Mouse (Mus musculus) kidney, adult 2 months (tissue): ENCODE results near the gene Slc4a11. TPM values are rescaled to one million over a fixed set of nuclear protein-coding genes. Genes with fewer than 3 reads are reported as not detected.

Experiments
- DNase-seq: peaks from one replicate; pipeline ENCODE4 v3.0.0; 2021
- H3K27ac ChIP-seq: fragments of 200-500 bp; 2 replicates; pipeline ENCODE4 v1.5.1; 2012; ENCODE audit warnings: low read depth, low read length, control low read depth, inconsistent platforms; ENCODE audit not compliant: insufficient read depth
- H3K27me3 ChIP-seq: fragments of 200-500 bp; replicated peaks from 2 replicates; pipeline ENCODE4 v1.6.1; 2012; ENCODE audit warnings: mild to moderate bottlenecking, moderate library complexity, low read length, inconsistent platforms; ENCODE audit not compliant: control insufficient read depth, insufficient read depth
- H3K36me3 ChIP-seq: fragments of 200-500 bp; 2 replicates; pipeline ENCODE4 v1.6.1; 2012; ENCODE audit warnings: mild to moderate bottlenecking, moderate library complexity, low read length, inconsistent platforms; ENCODE audit not compliant: control insufficient read depth, insufficient read depth
- H3K4me1 ChIP-seq: fragments of 200-500 bp; 2 replicates; pipeline ENCODE4 v1.6.1; 2011; ENCODE audit warnings: low read length; ENCODE audit not compliant: control insufficient read depth, insufficient read depth
- H3K4me3 ChIP-seq: fragments of 200-500 bp; 2 replicates; pipeline ENCODE4 v1.5.1; 2011; ENCODE audit warnings: mild to moderate bottlenecking, low read depth, low read length, control low read depth; ENCODE audit not compliant: insufficient read depth
- CTCF ChIP-seq: fragments of 200-500 bp; conservative IDR thresholded peaks from 2 replicates; pipeline ENCODE4 v1.5.1; 2011; ENCODE audit warnings: low read depth, mild to moderate bottlenecking, control low read depth, low read length, moderate library complexity, mixed read lengths; ENCODE audit not compliant: insufficient read depth, insufficient read length
- POLR2A ChIP-seq: fragments of 200-500 bp; IDR thresholded peaks from one replicate; pipeline ENCODE4 v1.6.1; 2011; ENCODE audit warnings: low read depth, low read length, control low read depth
- WGBS: fragments of 180-500 bp; shearing (Covaris S2); methylation state at CpG from one replicate; pipeline ENCODE4 v1.1.7; 2018; 5-methylcytosine and 5-hydroxymethylcytosine counted together
- polyA plus RNA-seq: library from polyadenylated mRNA; depleted of rRNA; stranded (reverse); fragments of >200 nt; gene quantifications from 2 replicates; pipeline ENCODE4 v1.2.3, GENCODE M21; 2012

Gene Slc4a11
- polyA plus RNA-seq, 1 experiment: 30.6 TPM

DNA sequence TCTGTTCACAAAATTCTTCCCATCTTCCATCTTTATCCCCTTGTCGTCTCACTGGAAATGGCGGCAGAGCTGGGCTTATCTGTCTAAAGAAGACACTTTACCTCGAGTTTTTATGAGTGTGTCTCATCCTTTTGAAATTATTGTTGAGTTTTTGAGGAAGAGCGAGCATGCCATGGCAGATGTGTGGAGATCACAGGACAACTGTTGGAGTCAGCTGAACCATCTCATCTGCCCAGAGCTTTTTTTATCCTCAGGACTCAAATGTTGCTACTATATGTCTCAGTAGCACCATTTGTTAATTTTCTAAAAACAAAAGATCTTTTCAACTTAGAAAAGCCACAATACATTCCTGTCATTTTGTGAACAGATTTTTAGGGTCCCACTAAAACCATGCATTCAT, 52.1 kb downstream of the Slc4a11 start:
- no peak overlapping the region for H3K27ac ChIP-seq
- DNase-seq: no peak
- H3K4me3 ChIP-seq: no peak overlapping the region
- TF ChIP-seq CTCF: no peak
- TF ChIP-seq POLR2A: no peak
- no peaks in the 10 kb centered on the region for H3K27me3 ChIP-seq
- peaks cover 22% of the 10 kb centered on the region for H3K4me1 ChIP-seq
- WGBS: 82% methylated on average over 4 of the region's 4 CpGs
- H3K36me3 ChIP-seq: no peaks in the 10 kb centered on the region

DNA sequence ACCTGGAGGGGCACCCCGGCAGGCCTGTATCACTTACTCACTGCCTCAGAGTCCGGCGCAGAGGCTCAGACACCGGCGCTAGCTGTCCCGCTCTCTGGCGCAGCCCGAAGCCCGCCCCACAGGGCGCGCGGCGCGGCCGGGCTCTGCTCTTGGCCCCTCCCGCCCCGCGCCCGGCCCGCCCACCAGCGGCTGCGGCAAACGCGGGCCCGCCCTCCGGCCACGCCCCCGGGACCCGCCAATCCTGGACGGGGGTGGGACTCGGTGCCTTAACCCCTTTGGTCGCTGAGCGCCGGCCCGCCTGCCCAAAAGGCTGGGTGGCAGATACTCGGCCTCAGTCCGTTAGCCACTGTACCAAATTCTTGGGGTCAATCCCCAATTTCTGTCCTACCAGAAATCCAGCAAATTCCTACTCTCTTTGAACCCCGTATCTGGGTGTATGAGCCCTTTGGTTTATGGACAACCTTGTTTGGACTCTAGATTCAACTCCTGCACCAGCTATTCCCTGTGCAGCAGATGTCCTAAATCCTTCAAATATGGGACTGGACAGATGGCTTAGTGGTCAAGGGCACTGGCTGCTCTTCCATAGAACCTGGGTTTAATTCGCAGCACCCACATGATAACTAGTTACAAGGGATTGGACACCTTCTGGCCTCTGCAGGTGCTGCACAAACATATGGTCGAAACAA, 54.5 kb downstream of the Slc4a11 start, which contains the start of gene Lzts3:
TSS of gene Lzts3 (minus strand) at position 120 of the 686 bp plus-strand sequence.
- Histone ChIP-seq H3K4me3 (peak within 1 kb of the TSS; percentile 99), H3K27ac (peak within 1 kb of the TSS; percentile 88), H3K4me1 (peaks cover 36% of the 10 kb centered on the region), H3K27me3 (no peaks in the 10 kb centered on the region), H3K36me3 (no peaks in the 10 kb centered on the region)
- TF ChIP-seq POLR2A (no peak), CTCF (no peak)
- DNase-seq: peak; percentile 96
- 4% methylated on average over 40 of the region's 40 CpGs for WGBS

DNA sequence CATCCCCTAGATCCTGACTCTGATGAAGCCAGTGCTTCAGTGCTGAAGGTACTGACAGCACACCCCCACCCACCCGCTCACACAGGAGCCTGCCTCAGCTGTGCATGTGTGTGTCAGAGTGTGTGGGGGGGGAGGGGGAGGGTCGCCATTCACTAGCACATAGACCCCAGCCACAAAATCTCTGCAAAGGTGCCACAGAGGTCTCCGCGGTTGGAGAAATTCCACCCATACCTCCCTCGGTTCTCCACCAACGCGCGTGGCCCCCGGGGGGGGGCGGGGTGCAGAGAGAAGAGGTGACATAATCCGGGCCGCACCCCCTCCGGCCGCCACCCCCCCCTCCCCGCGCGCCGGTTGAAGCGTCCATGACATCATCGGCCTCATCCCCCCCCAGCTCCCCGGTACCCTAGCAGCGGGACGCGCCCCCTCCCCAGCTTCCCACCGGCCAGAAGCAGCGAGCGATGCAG, 55.1 kb downstream of the Slc4a11 start:
- Histone ChIP-seq H3K27ac (peak overlapping the region; percentile 88), H3K27me3 (no peaks in the 10 kb centered on the region), H3K36me3 (no peaks in the 10 kb centered on the region), H3K4me1 (peaks cover 36% of the 10 kb centered on the region), H3K4me3 (peak overlapping the region; percentile 99)
- TF ChIP-seq CTCF (no peak), POLR2A (no peak)
- WGBS: 2% methylated on average over 24 of the region's 27 CpGs
- peak; percentile 12 for DNase-seq

DNA sequence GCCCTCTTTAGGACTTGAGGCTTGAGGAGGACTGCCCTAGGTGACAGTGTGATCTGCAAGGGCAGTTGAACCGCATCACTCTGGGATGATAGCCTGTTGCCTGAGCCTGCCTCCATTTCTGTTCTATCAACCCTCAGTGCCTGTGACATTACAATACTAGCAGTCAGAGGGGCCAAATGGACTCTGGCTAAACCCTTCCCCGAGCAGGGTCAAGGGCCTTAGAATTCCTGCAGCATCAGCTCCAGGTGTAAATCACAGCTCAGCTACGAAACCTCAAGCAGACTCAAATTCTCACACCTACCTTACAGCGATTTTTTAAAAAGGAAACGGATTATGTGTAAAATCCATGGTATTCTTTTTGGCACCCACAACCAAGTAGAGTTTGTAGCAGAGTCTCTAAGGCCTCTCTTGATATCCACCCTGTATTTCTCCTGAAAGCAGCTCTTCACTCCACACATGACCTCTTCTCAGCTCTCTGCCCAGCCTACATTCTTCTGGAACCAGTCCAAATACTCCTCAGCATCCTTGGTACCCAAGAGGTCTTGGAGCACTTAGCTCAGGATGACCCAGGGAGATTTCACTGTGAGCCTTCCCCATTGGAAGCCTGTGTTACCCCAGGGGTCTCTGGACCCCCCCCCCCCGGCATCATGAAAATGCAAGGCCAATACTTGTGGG, 55.8 kb downstream of the Slc4a11 start:
- H3K27ac ChIP-seq: peak overlapping the region; percentile 9; the same call in 1 of the 2 replicates
- H3K4me1 ChIP-seq: peaks cover 36% of the 10 kb centered on the region
- 40% methylated on average over 6 of the region's 6 CpGs for WGBS
- peak overlapping the region; percentile 15 for H3K4me3 ChIP-seq
- H3K36me3 ChIP-seq: no peaks in the 10 kb centered on the region
- TF ChIP-seq POLR2A (no peak), CTCF (no peak)
- DNase-seq: peak; percentile 70
- no peaks in the 10 kb centered on the region for H3K27me3 ChIP-seq

DNA sequence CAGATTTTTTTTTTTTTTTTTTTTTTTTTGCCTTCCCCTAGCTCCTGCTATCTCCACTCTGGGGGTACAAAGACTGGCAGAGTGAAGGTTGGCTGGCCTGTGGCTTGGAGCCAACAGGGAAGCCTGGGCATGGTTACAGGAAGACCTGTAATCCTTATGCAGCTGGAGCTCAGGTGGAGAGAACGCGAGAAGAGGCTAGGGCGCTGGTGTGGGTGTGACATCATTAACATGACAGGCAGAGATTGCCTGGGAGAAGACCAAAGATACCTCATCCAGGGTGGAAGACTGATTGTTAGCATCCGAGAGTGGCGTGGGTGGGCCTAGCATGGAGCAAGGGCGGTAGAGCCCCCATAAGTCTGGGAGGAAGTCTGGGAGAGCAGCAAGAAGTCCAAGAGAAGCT, 58.0 kb downstream of the Slc4a11 start:
- Histone ChIP-seq H3K27ac (peak overlapping the region; percentile 93), H3K27me3 (no peaks in the 10 kb centered on the region), H3K4me1 (peaks cover 41% of the 10 kb centered on the region), H3K4me3 (no peak overlapping the region), H3K36me3 (0 out of 2 replicates have a peak, but pooled peaks cover 2% of the 10 kb centered on the region)
- TF ChIP-seq CTCF (no peak), POLR2A (no peak)
- WGBS: 69% methylated on average over 6 of the region's 6 CpGs
- DNase-seq: peak; percentile 69

GRCm38 (mm10) chr2:130638101-130638611, 59.2 kb downstream of the Slc4a11 start:
- H3K4me3 ChIP-seq: peak overlapping the region; percentile 72
- peak; percentile 97 for DNase-seq

More at GRCm38 (mm10) chr2:130638101-130638611, 59.2 kb downstream of the Slc4a11 start:
- H3K4me1 ChIP-seq: peaks cover 49% of the 10 kb centered on the region
- no peaks in the 10 kb centered on the region for H3K27me3 ChIP-seq
- TF ChIP-seq CTCF (no peak), POLR2A (no peak)
- 21% methylated on average over 16 of the region's 16 CpGs for WGBS
- 0 out of 2 replicates have a peak, but pooled peaks cover 2% of the 10 kb centered on the region for H3K36me3 ChIP-seq
- H3K27ac ChIP-seq: peak overlapping the region; percentile 94
